ENCODE assay signal across 24 mouse cellular contexts in genomic region chr1:64411851-64412480, GRCm38 (mm10).
DNase-seq lines count a peak whose midpoint lies in the region; ATAC-seq and TF ChIP-seq lines count a peak whose summit lies in the region.
"Had no signal": no experiment of that assay in that cellular context is flagged by ENCODE, and none has a peak within 500 bp of the region (broad histone marks: within the 10 kb centered on the region; RNA-seq: fewer than 3 reads in every experiment).

No protein-coding gene starts in this region.

- H3K4me2 ChIP-seq in hindbrain, postnatal 0 days (ENCODE audit: low read depth, low read length): no peak overlapping the region
- no peak overlapping the region for H3K4me2 ChIP-seq in hindbrain, embryonic 14.5 days (replicated peaks)
- H3K4me2 ChIP-seq: heart, embryonic 12.5 days; hindbrain, embryonic 12.5 days; intestine, embryonic 15.5 days; limb, embryonic 12.5 days; liver, embryonic 11.5 days; midbrain, embryonic 13.5 days had no signal

- no peaks in the 10 kb centered on the region for H3K9me3 ChIP-seq in hindbrain, postnatal 0 days (ENCODE audit: low read length)
- H3K9me3 ChIP-seq in hindbrain, embryonic 14.5 days (ENCODE audit: control insufficient read depth, low read length): no peaks in the 10 kb centered on the region
- H3K9me3 ChIP-seq: forebrain, embryonic 10.5 days; heart, embryonic 12.5 days; hindbrain, embryonic 12.5 days; intestine, embryonic 15.5 days; limb, embryonic 12.5 days; midbrain, embryonic 13.5 days had no signal

- no peak for TF ChIP-seq CTCF in cerebellum, adult 2 months (IDR thresholded peaks at IDR 0.05; ENCODE audit: borderline replicate concordance, insufficient read depth, low read depth, low read length)
- TF ChIP-seq CTCF in hindbrain, postnatal 0 days (IDR thresholded peaks at IDR 0.05; ENCODE audit: low read depth): no peak

- peak; percentile 23 to 57 for DNase-seq in cerebellum, adult 2 months
- peak; percentile 50 for DNase-seq in hindbrain, postnatal 0 days (ENCODE audit: low spot score)
- no peak for DNase-seq in hindbrain, embryonic 14.5 days (ENCODE audit: low spot score)
- DNase-seq in brain, adult 2 months (ENCODE audit: low read depth, low spot score): peak; percentile 24
- peak; percentile 66 to 76 for DNase-seq in cerebellum, postnatal 10 days
- DNase-seq in frontal cortex, postnatal 10 days (ENCODE audit: low spot score in 2 of 2): no peak
- DNase-seq: adrenal gland, postnatal 25 days; gastrocnemius, postnatal 25 days; kidney, adult 9 months; kidney, postnatal 14 days; liver, postnatal 0 days; lung, postnatal 14 days; right cerebral cortex, postnatal 25 days; spleen, adult 18-20 months had no signal

- H3K4me3 ChIP-seq in cerebellum, adult 2 months (replicated peaks; ENCODE audit: insufficient read depth, low read depth, low read length): no peak overlapping the region
- no peak overlapping the region for H3K4me3 ChIP-seq in hindbrain, postnatal 0 days (ENCODE audit: low read length)
- no peak overlapping the region for H3K4me3 ChIP-seq in hindbrain, embryonic 14.5 days (replicated peaks; ENCODE audit: low read length)
- H3K4me3 ChIP-seq: forebrain, embryonic 10.5 days; heart, embryonic 12.5 days; hindbrain, embryonic 12.5 days; intestine, embryonic 15.5 days; layer of hippocampus, adult 2 months; limb, embryonic 12.5 days; midbrain, embryonic 13.5 days had no signal

- 44% methylated on average over 4 of the region's 4 CpGs for WGBS in cerebellum, adult 2 months
- WGBS in hindbrain, postnatal 0 days: 59% methylated on average over 4 of the region's 4 CpGs
- 79% methylated on average over 4 of the region's 4 CpGs for WGBS in hindbrain, embryonic 14.5 days

- H3K36me3 ChIP-seq in hindbrain, postnatal 0 days (ENCODE audit: insufficient read depth, low read length): no peaks in the 10 kb centered on the region
- H3K36me3 ChIP-seq in hindbrain, embryonic 14.5 days (replicated peaks; ENCODE audit: control insufficient read depth, insufficient read depth): no peaks in the 10 kb centered on the region
- H3K36me3 ChIP-seq: forebrain, embryonic 10.5 days; heart, embryonic 12.5 days; hindbrain, embryonic 12.5 days; intestine, embryonic 15.5 days; limb, embryonic 12.5 days; midbrain, embryonic 13.5 days had no signal

- H3K27me3 ChIP-seq in cerebellum, adult 2 months (ENCODE audit: control insufficient read depth, insufficient read depth, low read length): no peaks in the 10 kb centered on the region
- H3K27me3 ChIP-seq in hindbrain, postnatal 0 days (ENCODE audit: insufficient read depth, low read length): no peaks in the 10 kb centered on the region
- no peaks in the 10 kb centered on the region for H3K27me3 ChIP-seq in hindbrain, embryonic 14.5 days (ENCODE audit: control insufficient read depth, insufficient read depth, low read length)
- H3K27me3 ChIP-seq: heart, embryonic 12.5 days; hindbrain, embryonic 12.5 days; intestine, embryonic 15.5 days; limb, embryonic 12.5 days; midbrain, embryonic 13.5 days had no signal

- no peak overlapping the region for H3K27ac ChIP-seq in cerebellum, adult 2 months (ENCODE audit: insufficient read depth, low read length)
- H3K27ac ChIP-seq in hindbrain, postnatal 0 days: peak overlapping the region; percentile 18
- H3K27ac ChIP-seq in hindbrain, embryonic 14.5 days: no peak overlapping the region
- H3K27ac ChIP-seq: forebrain, embryonic 10.5 days; hindbrain, embryonic 12.5 days; intestine, embryonic 15.5 days; layer of hippocampus, adult 2 months; limb, embryonic 12.5 days; midbrain, embryonic 13.5 days had no signal

- H3K9ac ChIP-seq in hindbrain, postnatal 0 days (replicated peaks; ENCODE audit: low read length): no peak overlapping the region
- no peak overlapping the region for H3K9ac ChIP-seq in hindbrain, embryonic 14.5 days
- H3K9ac ChIP-seq: heart, embryonic 12.5 days; hindbrain, embryonic 12.5 days; intestine, embryonic 15.5 days; limb, embryonic 12.5 days; liver, postnatal 0 days; midbrain, embryonic 13.5 days had no signal

- no peak for ATAC-seq in cerebellum, adult (ENCODE audit: insufficient number of reproducible peaks, low FRiP score, low TSS enrichment)
- no peak for ATAC-seq in hindbrain, postnatal 0 days
- no peak for ATAC-seq in hindbrain, embryonic 14.5 days (ENCODE audit: low FRiP score)
- ATAC-seq: CD4-positive, CD25-positive, alpha-beta regulatory T cell, adult 4 months; intestine, embryonic 15.5 days; liver, postnatal 0 days; midbrain, embryonic 13.5 days had no signal

- H3K4me1 ChIP-seq in cerebellum, adult 2 months (ENCODE audit: control insufficient read depth, insufficient read depth, low read length): peaks cover 8% of the 10 kb centered on the region
- no peaks in the 10 kb centered on the region for H3K4me1 ChIP-seq in hindbrain, postnatal 0 days (ENCODE audit: insufficient read depth, low read length)
- peaks cover 10% of the 10 kb centered on the region; the same call in 1 of the 2 replicates for H3K4me1 ChIP-seq in hindbrain, embryonic 14.5 days (replicated peaks; ENCODE audit: control insufficient read depth, insufficient read depth, low read length)
- H3K4me1 ChIP-seq: heart, embryonic 12.5 days; hindbrain, embryonic 12.5 days; intestine, embryonic 15.5 days; limb, embryonic 12.5 days had no signal

- no peak for TF ChIP-seq POLR2A in cerebellum, adult 2 months (IDR thresholded peaks at IDR 0.05; ENCODE audit: borderline replicate concordance, insufficient read depth, low read length)

Comparison
In these comparisons a context has a peak if more than half of its experiments do, and no peak if none do; other contexts are left out.
1. DNase-seq: peak in cerebellum, adult 2 months (2 of 2), hindbrain, postnatal 0 days (single experiment), brain, adult 2 months (single experiment) and cerebellum, postnatal 10 days (2 of 2); none in hindbrain, embryonic 14.5 days (single experiment) and frontal cortex, postnatal 10 days (0 of 2).